Mouse (Mus musculus): ENCODE measurements around the gene Rbm12. TPM values are rescaled to one million over a fixed set of nuclear protein-coding genes. Genes with fewer than 3 reads are reported as not detected.

Gene Rbm12
- total and polyA plus RNA-seq, 3 experiments, result 5.6 to 50.5 (median 39.7) TPM

- no peak for DNase-seq (ENCODE audit: low spot score)
- TF ChIP-seq POLR2AphosphoS5 (IDR thresholded peaks at IDR 0.05; ENCODE audit: insufficient replicate concordance, low read depth, low read length) (no peak), GATA1 (IDR thresholded peaks at IDR 0.05; ENCODE audit: borderline replicate concordance, low read length) (no peak), TAL1 (conservative IDR thresholded peaks at IDR 0.05; ENCODE audit: low read depth, low read length) (no peak), CTCF (IDR thresholded peaks at IDR 0.05; ENCODE audit: low read depth, low read length) (no peak), GATA2 (IDR thresholded peaks at IDR 0.05; ENCODE audit: borderline replicate concordance, low read depth, low read length) (no peak)
- Histone ChIP-seq H3K27me3 (ENCODE audit: insufficient read depth, low read length) (peaks cover 53% of the 10 kb centered on the region), H3K36me3 (replicated peaks) (no peaks in the 10 kb centered on the region), H3K4me3 (ENCODE audit: low read depth, low read length) (no peak within 1 kb of the TSS), H3K4me1 (ENCODE audit: insufficient read depth, low read depth, low read length) (peaks cover 3% of the 10 kb centered on the region; the same call in 1 of the 2 replicates), H3K9me3 (replicated peaks) (no peaks in the 10 kb centered on the region)
- no peak; the same call in 1 of the 2 replicates for ATAC-seq (ENCODE audit: extremely low read depth, insufficient number of reproducible peaks, low FRiP score, poor library complexity, severe bottlenecking)
These were observed 59.0 kb downstream of the Rbm12 start, which contains the start of gene Fer1l4 for GRCm38 (mm10) chr2:156052816-156053215. Fer1l4 (minus strand) TSS chr2:156052947.

DNA sequence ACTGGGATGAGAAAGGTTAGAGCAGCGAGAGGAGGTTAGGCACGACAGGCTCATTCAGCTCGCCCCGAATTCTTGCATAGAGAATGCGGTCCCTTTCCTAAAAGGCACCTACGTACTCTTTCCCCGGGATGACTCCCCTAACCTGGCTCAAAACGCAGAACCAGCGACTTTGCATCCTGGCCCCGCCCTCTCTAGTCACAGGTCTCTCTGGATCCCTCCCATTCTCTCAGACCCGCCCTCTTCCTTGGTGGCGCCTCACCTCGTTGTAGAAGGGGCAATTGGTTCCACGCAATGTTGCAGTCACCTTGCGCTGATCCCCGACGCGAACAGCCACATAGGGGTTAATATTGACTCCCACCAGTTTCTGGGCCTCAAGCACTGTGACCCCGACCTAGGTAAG is 63.8 kb downstream of the Rbm12 start:
- no peak for TF ChIP-seq POLR2AphosphoS5 (IDR thresholded peaks at IDR 0.05; ENCODE audit: insufficient replicate concordance, low read depth, low read length)
- no peak for TF ChIP-seq TAL1 (conservative IDR thresholded peaks at IDR 0.05; ENCODE audit: low read depth, low read length)
- TF ChIP-seq GATA1 (IDR thresholded peaks at IDR 0.05; ENCODE audit: borderline replicate concordance, low read length), result no peak
- no peak for TF ChIP-seq GATA2 (IDR thresholded peaks at IDR 0.05; ENCODE audit: borderline replicate concordance, low read depth, low read length)
- TF ChIP-seq CTCF (IDR thresholded peaks at IDR 0.05; ENCODE audit: low read depth, low read length), result no peak
- no peak for DNase-seq (ENCODE audit: low spot score)
- peaks cover 80% of the 10 kb centered on the region for H3K27me3 ChIP-seq (ENCODE audit: insufficient read depth, low read length)
- ATAC-seq (ENCODE audit: extremely low read depth, insufficient number of reproducible peaks, low FRiP score, poor library complexity, severe bottlenecking), result no peak
- H3K4me3 ChIP-seq (ENCODE audit: low read depth, low read length), result no peak overlapping the region
- no peaks in the 10 kb centered on the region for H3K36me3 ChIP-seq (replicated peaks)
- peaks cover 6% of the 10 kb centered on the region; the same call in 1 of the 2 replicates for H3K4me1 ChIP-seq (ENCODE audit: insufficient read depth, low read depth, low read length)
- no peaks in the 10 kb centered on the region for H3K9me3 ChIP-seq (replicated peaks)

DNA sequence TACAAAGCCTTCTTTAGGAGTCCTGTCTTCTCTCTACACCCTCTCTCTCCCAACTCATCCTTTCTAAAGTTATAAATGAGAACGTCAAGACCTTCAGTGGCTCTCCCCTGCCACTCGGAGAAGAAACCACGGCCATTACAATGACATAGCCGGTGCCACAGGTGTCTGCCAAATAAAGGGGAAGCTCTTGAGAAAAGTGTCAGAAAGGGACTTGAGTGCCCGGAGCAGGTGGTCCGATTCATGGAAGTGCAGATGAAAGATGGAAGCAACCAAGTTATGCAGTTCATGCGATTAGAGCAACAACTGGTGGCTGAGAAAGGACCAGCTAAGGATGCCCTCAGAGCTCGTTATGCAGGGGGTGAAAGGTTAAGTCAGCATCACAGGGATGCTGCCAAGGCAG is 68.9 kb downstream of the Rbm12 start:
- no peaks in the 10 kb centered on the region for H3K9me3 ChIP-seq (replicated peaks)
- peaks cover 3% of the 10 kb centered on the region; the same call in 1 of the 2 replicates for H3K4me1 ChIP-seq (ENCODE audit: insufficient read depth, low read depth, low read length)
- DNase-seq (ENCODE audit: low spot score) (no peak), ATAC-seq (ENCODE audit: extremely low read depth, insufficient number of reproducible peaks, low FRiP score, poor library complexity, severe bottlenecking) (no peak)
- H3K36me3 ChIP-seq (replicated peaks), result no peaks in the 10 kb centered on the region
- H3K27me3 ChIP-seq (ENCODE audit: insufficient read depth, low read length), result peaks cover 59% of the 10 kb centered on the region
- TF ChIP-seq GATA1 (IDR thresholded peaks at IDR 0.05; ENCODE audit: borderline replicate concordance, low read length) (no peak), GATA2 (IDR thresholded peaks at IDR 0.05; ENCODE audit: borderline replicate concordance, low read depth, low read length) (no peak), CTCF (IDR thresholded peaks at IDR 0.05; ENCODE audit: low read depth, low read length) (no peak), TAL1 (conservative IDR thresholded peaks at IDR 0.05; ENCODE audit: low read depth, low read length) (no peak), POLR2AphosphoS5 (IDR thresholded peaks at IDR 0.05; ENCODE audit: insufficient replicate concordance, low read depth, low read length) (no peak)
- H3K4me3 ChIP-seq (ENCODE audit: low read depth, low read length), result no peak overlapping the region

Other genes starting within 250 kb of the Rbm12 start
- 27.8 and 29.9 TPM in 2 replicates for gene Uqcc1, start 181.7 kb downstream of the Rbm12 start, total RNA-seq (2014; fragmentation: Nextera tagmentation)
- gene Uqcc1, start 181.7 kb downstream of the Rbm12 start, total RNA-seq (2017), result 35.8 and 39.1 TPM in 2 replicates
- 4.2 TPM in 2 replicates for gene Uqcc1, start 181.7 kb downstream of the Rbm12 start, polyA plus RNA-seq (2012)
- 0.60 TPM in 1 of 2 replicates, not detected in the other for gene Gm15557, start 171.2 kb downstream of the Rbm12 start, total RNA-seq (2014; fragmentation: Nextera tagmentation)
- gene Gm15557, start 171.2 kb downstream of the Rbm12 start, total RNA-seq (2017), result 0.11 TPM in 1 of 2 replicates, not detected in the other
- 0.05 and 0.06 TPM in 2 replicates for gene Gm15557, start 171.2 kb downstream of the Rbm12 start, polyA plus RNA-seq (2012)
- gene Gdf5, start 166.6 kb downstream of the Rbm12 start, total RNA-seq (2014; fragmentation: Nextera tagmentation), result 2.2 TPM in 1 of 2 replicates, not detected in the other
- 0.06 and 0.11 TPM in 2 replicates for gene Gdf5, start 166.6 kb downstream of the Rbm12 start, total RNA-seq (2017)
- not detected in 2 replicates for gene Gdf5, start 166.6 kb downstream of the Rbm12 start, polyA plus RNA-seq (2012)
- gene Cep250, start 155.5 kb downstream of the Rbm12 start, total RNA-seq (2014; fragmentation: Nextera tagmentation), result 11.6 and 12.3 TPM in 2 replicates
- 49.2 and 54.7 TPM in 2 replicates for gene Cep250, start 155.5 kb downstream of the Rbm12 start, total RNA-seq (2017)
- 17.3 and 19.9 TPM in 2 replicates for gene Cep250, start 155.5 kb downstream of the Rbm12 start, polyA plus RNA-seq (2012)
- gene 6430550D23Rik, start 104.0 kb downstream of the Rbm12 start, total RNA-seq (2014; fragmentation: Nextera tagmentation), result 2.3 and 2.4 TPM in 2 replicates
- 0.71 and 1.6 TPM in 2 replicates for gene 6430550D23Rik, start 104.0 kb downstream of the Rbm12 start, total RNA-seq (2017)
- gene 6430550D23Rik, start 104.0 kb downstream of the Rbm12 start, polyA plus RNA-seq (2012), result 0.23 and 0.33 TPM in 2 replicates
- gene Ergic3, start 103.9 kb downstream of the Rbm12 start, total RNA-seq (2014; fragmentation: Nextera tagmentation), result 189 and 215 TPM in 2 replicates
- 52.9 and 58.0 TPM in 2 replicates for gene Ergic3, start 103.9 kb downstream of the Rbm12 start, total RNA-seq (2017)
- gene Ergic3, start 103.9 kb downstream of the Rbm12 start, polyA plus RNA-seq (2012), result 42.6 and 51.8 TPM in 2 replicates
- gene Fer1l4, start 59.0 kb downstream of the Rbm12 start, total RNA-seq (2014; fragmentation: Nextera tagmentation), result 0.53 TPM in 1 of 2 replicates, not detected in the other
- not detected in 2 replicates for gene Fer1l4, start 59.0 kb downstream of the Rbm12 start, total RNA-seq (2017)
- gene Fer1l4, start 59.0 kb downstream of the Rbm12 start, polyA plus RNA-seq (2012), result not detected in 2 replicates
- 1.4 and 4.9 TPM in 2 replicates for gene Spag4, start 46.8 kb downstream of the Rbm12 start, total RNA-seq (2014; fragmentation: Nextera tagmentation)
- 0.64 and 0.93 TPM in 2 replicates for gene Spag4, start 46.8 kb downstream of the Rbm12 start, total RNA-seq (2017)
- gene Spag4, start 46.8 kb downstream of the Rbm12 start, polyA plus RNA-seq (2012), result 0.82 and 1.3 TPM in 2 replicates
- 43.2 and 63.3 TPM in 2 replicates for gene Cpne1, start within 50 bp of the Rbm12 start, total RNA-seq (2014; fragmentation: Nextera tagmentation)
- 40.1 and 42.0 TPM in 2 replicates for gene Cpne1, start within 50 bp of the Rbm12 start, total RNA-seq (2017)
- gene Cpne1, start within 50 bp of the Rbm12 start, polyA plus RNA-seq (2012), result 55.9 and 73.7 TPM in 2 replicates
- 17.3 and 17.6 TPM in 2 replicates for gene Gm28036, start 15.1 kb upstream of the Rbm12 start, total RNA-seq (2014; fragmentation: Nextera tagmentation)
- gene Gm28036, start 15.1 kb upstream of the Rbm12 start, total RNA-seq (2017), result 12.0 and 15.6 TPM in 2 replicates
- 9.0 and 13.5 TPM in 2 replicates for gene Gm28036, start 15.1 kb upstream of the Rbm12 start, polyA plus RNA-seq (2012)
- gene Romo1, start 32.1 kb upstream of the Rbm12 start, total RNA-seq (2014; fragmentation: Nextera tagmentation), result 99.3 and 127 TPM in 2 replicates
- gene Romo1, start 32.1 kb upstream of the Rbm12 start, total RNA-seq (2017), result 38.4 and 52.4 TPM in 2 replicates
- gene Romo1, start 32.1 kb upstream of the Rbm12 start, polyA plus RNA-seq (2012), result 300 and 385 TPM in 2 replicates
- 27.9 and 33.9 TPM in 2 replicates for gene Nfs1, start 32.2 kb upstream of the Rbm12 start, total RNA-seq (2014; fragmentation: Nextera tagmentation)
- 46.2 and 49.1 TPM in 2 replicates for gene Nfs1, start 32.2 kb upstream of the Rbm12 start, total RNA-seq (2017)
- gene Nfs1, start 32.2 kb upstream of the Rbm12 start, polyA plus RNA-seq (2012), result 31.4 and 36.3 TPM in 2 replicates
- gene Rbm39, start 68.3 kb upstream of the Rbm12 start, total RNA-seq (2014; fragmentation: Nextera tagmentation), result 781 and 795 TPM in 2 replicates
- 710 and 759 TPM in 2 replicates for gene Rbm39, start 68.3 kb upstream of the Rbm12 start, total RNA-seq (2017)
- gene Rbm39, start 68.3 kb upstream of the Rbm12 start, polyA plus RNA-seq (2012), result 282 and 295 TPM in 2 replicates
- gene Phf20, start 84.5 kb upstream of the Rbm12 start, total RNA-seq (2014; fragmentation: Nextera tagmentation), result 63.5 and 63.9 TPM in 2 replicates
- 45.8 and 48.2 TPM in 2 replicates for gene Phf20, start 84.5 kb upstream of the Rbm12 start, total RNA-seq (2017)
- 29.5 and 37.8 TPM in 2 replicates for gene Phf20, start 84.5 kb upstream of the Rbm12 start, polyA plus RNA-seq (2012)
- gene Cnbd2, start 200.3 kb upstream of the Rbm12 start, total RNA-seq (2014; fragmentation: Nextera tagmentation), result 21.5 and 22.6 TPM in 2 replicates
- 11.5 and 13.9 TPM in 2 replicates for gene Cnbd2, start 200.3 kb upstream of the Rbm12 start, total RNA-seq (2017)
- 0.43 and 1.4 TPM in 2 replicates for gene Cnbd2, start 200.3 kb upstream of the Rbm12 start, polyA plus RNA-seq (2012)
- 11.6 and 12.2 TPM in 2 replicates for gene Scand1, start 200.7 kb upstream of the Rbm12 start, total RNA-seq (2014; fragmentation: Nextera tagmentation)
- gene Scand1, start 200.7 kb upstream of the Rbm12 start, total RNA-seq (2017), result 243 and 516 TPM in 2 replicates
- 844 and 1,244 TPM in 2 replicates for gene Scand1, start 200.7 kb upstream of the Rbm12 start, polyA plus RNA-seq (2012)